Comparison of ENCODE assay signal across 8 mouse cellular contexts in genomic region chr3:127625296-127625695, GRCm38 (mm10). TPM values are rescaled to one million over a fixed set of nuclear protein-coding genes. Genes with fewer than 3 reads are reported as not detected.
DNase-seq lines count a peak whose midpoint lies in the region; ATAC-seq and TF ChIP-seq lines count a peak whose summit lies in the region.

No protein-coding gene starts in this region.

- H3K4me1 ChIP-seq in G1E (ENCODE audit: insufficient read depth, low read depth, low read length), result peaks cover 34% of the 10 kb centered on the region

- no peaks in the 10 kb centered on the region for H3K36me3 ChIP-seq in G1E (replicated peaks)

- intact Hi-C loops in heart, postnatal 36 days (cut with DNase I), result loop anchor here (2.0 to 5.0 kb wide), 4 partner anchors 138 to 324 kb away; partner anchors contain the start of gene Ap1ar

- H3K27me3 ChIP-seq in G1E (ENCODE audit: insufficient read depth, low read length), result peaks cover 42% of the 10 kb centered on the region

- peak; percentile 70 for DNase-seq in G1E (ENCODE audit: low spot score)
- peak; percentile 39 to 48 for DNase-seq in adrenal gland, postnatal 4 days (ENCODE audit: low spot score in 2 of 2)
- peak; percentile 75 to 78 for DNase-seq in heart, postnatal 36 days
- DNase-seq in layer of hippocampus, adult 9-11 months, result peak; percentile 23
- DNase-seq in lung, postnatal 36 days, result peak; percentile 67
- peak; percentile 62 for DNase-seq in right cerebral cortex, postnatal 14 days
- DNase-seq in urinary bladder, postnatal 14 days (ENCODE audit: low spot score), result peak; percentile 72

- peak; percentile 59 for TF ChIP-seq CTCF in G1E (IDR thresholded peaks at IDR 0.05; ENCODE audit: low read depth, low read length)

- H3K9me3 ChIP-seq in G1E (replicated peaks), result no peaks in the 10 kb centered on the region

- no peak for ATAC-seq in G1E (ENCODE audit: extremely low read depth, insufficient number of reproducible peaks, low FRiP score, poor library complexity, severe bottlenecking)
- ATAC-seq in erythroblast, adult 5-6 weeks (replicated peaks; ENCODE audit: low FRiP score, poor library complexity, severe bottlenecking), result peak; percentile 78

- H3K4me3 ChIP-seq in G1E (ENCODE audit: low read depth, low read length), result peak overlapping the region; percentile 70

RNA-seq across cellular contexts. Expression of gene Neurog2, which starts 7.6 kb away (rescaled TPM):
- total RNA-seq in G1E (2014; fragmentation: Nextera tagmentation) (not detected in 2 replicates), G1E (2017) (0.05 TPM in 1 of 2 replicates, not detected in the other)
- polyA plus RNA-seq in G1E (2012), result not detected in 2 replicates
- total RNA-seq in adrenal gland, postnatal 4 days (2021), result not detected
- not detected in 2 replicates for total RNA-seq in erythroblast, adult 5-6 weeks (2015; ENCODE audit: low replicate concordance)
- not detected in 2 replicates for total RNA-seq in erythroblast, adult 5-6 weeks (2017; ENCODE audit: low replicate concordance)
- total RNA-seq in heart, postnatal 36 days (2021), result not detected

Comparison
In these comparisons a context has a peak if more than half of its experiments do, and no peak if none do; other contexts are left out.
1. DNase-seq: peak in every context shown above with its lines; median percentile 76 in heart, postnatal 36 days; 72 in urinary bladder, postnatal 14 days; 70 in G1E; 67 in lung, postnatal 36 days; 62 in right cerebral cortex, postnatal 14 days; 44 in adrenal gland, postnatal 4 days; 23 in layer of hippocampus, adult 9-11 months.